Mouse (Mus musculus) CH12.LX (cell line): Measurements from ENCODE around the gene Ostc.

Source experiments
- CTCF ChIP-seq, 2 experiments: IDR thresholded peaks in 1 of 2; conservative IDR thresholded peaks in 1 of 2; 2 replicates each; pipeline ENCODE4 v1.5.1; 2011 to 2012; ENCODE audit warnings: low read depth in 2 of 2, low read length in 2 of 2, improper control_type of control experiment in 1 of 2, inconsistent platforms in 1 of 2, mild to moderate bottlenecking in 1 of 2, moderate library complexity in 1 of 2
- ETS1 ChIP-seq: conservative IDR thresholded peaks from 2 replicates; pipeline ENCODE4 v1.6.1; 2012; ENCODE audit warnings: low read depth, mild to moderate bottlenecking, inconsistent platforms, low read length, improper control_type of control experiment, moderate library complexity
- GABPA ChIP-seq: IDR thresholded peaks from 2 replicates; pipeline ENCODE4 v1.6.1; 2012; ENCODE audit warnings: low read depth, low read length, improper control_type of control experiment, inconsistent platforms; ENCODE audit not compliant: insufficient replicate concordance
- HCFC1 ChIP-seq: IDR thresholded peaks from 2 replicates; pipeline ENCODE4 v1.6.1; 2012; ENCODE audit warnings: low read depth, mild to moderate bottlenecking, inconsistent platforms, low read length, improper control_type of control experiment
- JUND ChIP-seq: conservative IDR thresholded peaks from 2 replicates; pipeline ENCODE4 v1.6.1; 2011; ENCODE audit warnings: low read depth, low read length, improper control_type of control experiment
- POLR2A ChIP-seq: IDR thresholded peaks from 2 replicates; pipeline ENCODE4 v1.6.1; 2011; ENCODE audit warnings: low read depth, mild to moderate bottlenecking, improper control_type of control experiment, low read length
- POLR2AphosphoS2 ChIP-seq: IDR thresholded peaks from 2 replicates; pipeline ENCODE4 v1.6.1; 2011; ENCODE audit warnings: low read depth, low read length, improper control_type of control experiment
- TBP ChIP-seq: conservative IDR thresholded peaks from 2 replicates; pipeline ENCODE4 v1.6.1; 2011; ENCODE audit warnings: low read depth, low read length, improper control_type of control experiment
- TCF12 ChIP-seq: IDR thresholded peaks from 2 replicates; pipeline ENCODE4 v1.6.1; 2014; ENCODE audit warnings: low read depth, mild to moderate bottlenecking, inconsistent platforms, low read length, improper control_type of control experiment
- USF1 ChIP-seq: IDR thresholded peaks from 2 replicates; pipeline ENCODE4 v1.6.1; 2014; ENCODE audit warnings: low read depth, mild to moderate bottlenecking, inconsistent platforms, low read length, improper control_type of control experiment
- ZNF384 ChIP-seq: IDR thresholded peaks from 2 replicates; pipeline ENCODE4 v1.6.1; 2012; ENCODE audit warnings: low read depth, low read length, improper control_type of control experiment, inconsistent platforms

GRCm38 (mm10) chr3:130722733-130723478 lies 13.7 kb upstream of the Ostc start:
- TF ChIP-seq CTCF (conservative IDR thresholded peaks at IDR 0.05 in 1 of 2, IDR thresholded peaks at IDR 0.05 in 1 of 2; ENCODE audit: low read depth in 2 of 2, low read length in 2 of 2), result no peak
- no peak for TF ChIP-seq POLR2A
- TF ChIP-seq POLR2AphosphoS2, result no peak
- TF ChIP-seq ZNF384, result no peak
- no peak for TF ChIP-seq TCF12
- TF ChIP-seq GABPA, result no peak
- no peak for TF ChIP-seq HCFC1
- no peak for TF ChIP-seq TBP
- TF ChIP-seq ETS1, result no peak
- TF ChIP-seq USF1, result no peak
- no peak for TF ChIP-seq JUND
